Mouse (Mus musculus) forebrain, embryonic 14.5 days (tissue): ENCODE results near the gene Sgms1. TPM values are rescaled to one million over a fixed set of nuclear protein-coding genes. Genes with fewer than 3 reads are reported as not detected.

ENCODE experiments used
- ATAC-seq: fragments of 200-750 bp; cut with Nextera tagmentation; 2 replicates; pipeline ENCODE4 v1.8.0; 2017; ENCODE audit warnings: mild to moderate bottlenecking, moderate library complexity
- DNase-seq: peaks from one replicate; pipeline ENCODE4 v3.0.0-alpha.2; 2015; ENCODE audit warnings: low spot score
- H3K27ac ChIP-seq: fragments of 300-500 bp; sonication (generic); 2 replicates; pipeline ENCODE4 v1.5.1; 2014; ENCODE audit warnings: low read depth, mild to moderate bottlenecking, control low read depth, low read length, moderate library complexity
- H3K27me3 ChIP-seq: fragments of 300-500 bp; sonication (generic); replicated peaks from 2 replicates; pipeline ENCODE4 v1.6.1; 2014; ENCODE audit warnings: low read length, control low read depth, mixed read lengths; ENCODE audit not compliant: control insufficient read depth, insufficient read depth
- H3K36me3 ChIP-seq: fragments of 300-500 bp; sonication (generic); 2 replicates; pipeline ENCODE4 v1.6.1; 2014; ENCODE audit warnings: low read length, control low read depth; ENCODE audit not compliant: control insufficient read depth, insufficient read depth
- H3K4me1 ChIP-seq: fragments of 300-500 bp; sonication (generic); 2 replicates; pipeline ENCODE4 v1.6.1; 2014; ENCODE audit warnings: antibody characterized with exemption, low read length, control low read depth; ENCODE audit not compliant: control insufficient read depth, insufficient read depth
- H3K4me2 ChIP-seq: fragments of 300-500 bp; sonication (generic); 2 replicates; pipeline ENCODE4 v1.6.1; 2014; ENCODE audit warnings: mild to moderate bottlenecking, control low read depth, low read length
- H3K4me3 ChIP-seq: fragments of 300-500 bp; sonication (generic); 2 replicates; pipeline ENCODE4 v1.5.1; 2014; ENCODE audit warnings: low read depth, low read length, control low read depth
- H3K9ac ChIP-seq: fragments of 300-500 bp; sonication (generic); 2 replicates; pipeline ENCODE4 v1.6.1; 2014; ENCODE audit warnings: mild to moderate bottlenecking, low read length, control low read depth, moderate library complexity
- H3K9me3 ChIP-seq: fragments of 300-500 bp; sonication (generic); replicated peaks from 2 replicates; pipeline ENCODE4 v1.6.1; 2016; ENCODE audit warnings: low read length, control low read depth, mixed read lengths; ENCODE audit not compliant: control insufficient read depth
- WGBS: fragments of 180-500 bp; shearing (Covaris S2); extraction: QIAGEN DNeasy Blood & Tissue Kit; methylation state at CpG from one replicate; pipeline ENCODE4 v1.1.7; 2014; 5-methylcytosine and 5-hydroxymethylcytosine counted together
- polyA plus RNA-seq: library from polyadenylated mRNA; unstranded; fragments of >200 nt; fragmentation: Nextera tagmentation; extraction: Ambion mirVana; gene quantifications from 2 replicates; pipeline ENCODE4 v1.2.1, GENCODE M21; 2014

Sgms1 gene
- polyA plus RNA-seq, 1 experiment from 2014 or later: 5.9 TPM

DNA sequence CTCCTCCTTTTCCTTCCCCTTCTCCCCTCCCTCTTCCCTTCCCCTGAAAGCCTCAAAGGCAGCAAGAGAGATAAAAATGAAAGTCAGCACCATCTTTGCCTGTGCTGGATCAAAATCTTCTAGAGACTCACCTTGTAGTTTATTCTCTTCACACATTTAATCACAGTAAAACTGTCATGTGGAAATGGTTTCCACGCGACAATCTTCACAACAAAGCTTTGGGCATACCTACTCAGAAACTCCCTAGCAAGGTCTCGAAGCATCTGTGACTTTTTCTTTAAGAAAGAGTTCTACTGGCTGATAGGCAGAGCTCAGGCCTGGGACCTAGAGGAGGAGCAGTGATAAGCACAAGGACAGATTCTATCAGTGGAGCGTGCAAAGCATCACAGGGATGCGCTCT is 131.4 kb downstream of the Sgms1 start:
- WGBS: 80% methylated on average over 5 of the region's 5 CpGs
- no peak for ATAC-seq
- H3K36me3 ChIP-seq: no peaks in the 10 kb centered on the region

DNA sequence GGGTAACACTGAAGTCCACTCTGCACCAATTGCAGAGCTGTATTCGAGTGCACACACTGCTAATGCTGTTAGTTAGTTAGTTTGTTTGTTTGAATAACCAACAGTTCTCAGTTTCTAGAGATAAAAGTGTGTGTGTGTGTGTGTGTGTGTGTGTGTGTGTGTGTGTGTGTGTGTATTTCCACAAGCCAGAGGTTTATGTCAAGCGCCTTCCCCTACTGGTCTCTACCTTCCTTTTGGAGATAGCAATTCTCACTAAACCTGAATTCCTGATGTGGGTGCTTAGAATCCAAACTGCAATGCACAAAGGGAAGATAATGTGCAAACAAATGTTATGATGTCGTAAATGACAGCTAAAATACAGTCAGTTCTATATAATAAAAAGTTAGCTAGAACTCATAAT is 131.9 kb downstream of the Sgms1 start:
- DNase-seq (no peak), ATAC-seq (no peak)
- Histone ChIP-seq H3K9ac (no peak overlapping the region), H3K4me2 (no peak overlapping the region), H3K4me1 (peaks cover 6% of the 10 kb centered on the region; the same call in 1 of the 2 replicates), H3K4me3 (no peak overlapping the region), H3K27ac (no peak overlapping the region), H3K27me3 (no peaks in the 10 kb centered on the region), H3K36me3 (no peaks in the 10 kb centered on the region), H3K9me3 (no peaks in the 10 kb centered on the region)
- 95% methylated on average over 3 of the region's 3 CpGs for WGBS

More for the DNA sequence above, 131.4 kb downstream of the Sgms1 start:
- Histone ChIP-seq H3K9ac (no peak overlapping the region), H3K4me2 (no peak overlapping the region), H3K4me1 (peaks cover 6% of the 10 kb centered on the region; the same call in 1 of the 2 replicates), H3K27ac (no peak overlapping the region), H3K27me3 (no peaks in the 10 kb centered on the region), H3K9me3 (no peaks in the 10 kb centered on the region), H3K4me3 (no peak overlapping the region)
- no peak for DNase-seq

DNA sequence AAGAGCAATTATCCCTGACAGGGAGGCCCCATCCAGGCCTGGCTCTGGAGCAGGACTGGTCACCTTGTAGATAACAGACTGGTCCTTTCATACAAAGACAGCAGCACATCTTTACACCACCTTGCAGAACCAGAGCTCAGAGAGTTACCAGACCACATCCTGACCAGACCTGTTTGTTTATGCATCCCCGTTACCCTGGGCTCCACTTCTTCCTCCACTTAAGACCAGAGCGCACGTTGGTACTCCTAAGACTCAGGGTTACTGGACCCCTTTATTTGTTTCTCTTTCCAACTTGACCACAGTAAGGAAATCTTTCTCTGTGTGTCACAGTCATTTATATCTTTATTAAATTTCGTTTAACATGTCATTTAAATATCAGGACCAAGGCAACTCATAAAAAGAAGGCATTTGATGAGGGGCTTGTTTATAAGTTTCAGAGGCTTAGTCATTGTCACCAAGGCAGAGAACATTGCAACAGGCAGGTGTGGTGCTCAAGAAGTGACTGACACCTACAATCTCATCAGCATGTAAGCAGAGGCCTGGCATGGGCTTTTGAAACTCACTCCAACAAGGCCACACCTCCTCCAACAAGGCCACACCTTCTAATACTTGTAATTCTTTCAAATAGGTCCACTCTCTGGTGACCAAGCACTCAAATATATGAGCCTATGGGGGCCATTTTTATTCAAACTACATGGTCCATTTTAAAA is 132.7 kb downstream of the Sgms1 start:
- ATAC-seq (no peak), DNase-seq (no peak)
- Histone ChIP-seq H3K27me3 (no peaks in the 10 kb centered on the region), H3K9ac (no peak overlapping the region), H3K36me3 (no peaks in the 10 kb centered on the region), H3K4me3 (no peak overlapping the region), H3K27ac (no peak overlapping the region), H3K4me1 (peaks cover 6% of the 10 kb centered on the region; the same call in 1 of the 2 replicates), H3K9me3 (no peaks in the 10 kb centered on the region), H3K4me2 (no peak overlapping the region)
- 82% methylated on average over 4 of the region's 4 CpGs for WGBS

DNA sequence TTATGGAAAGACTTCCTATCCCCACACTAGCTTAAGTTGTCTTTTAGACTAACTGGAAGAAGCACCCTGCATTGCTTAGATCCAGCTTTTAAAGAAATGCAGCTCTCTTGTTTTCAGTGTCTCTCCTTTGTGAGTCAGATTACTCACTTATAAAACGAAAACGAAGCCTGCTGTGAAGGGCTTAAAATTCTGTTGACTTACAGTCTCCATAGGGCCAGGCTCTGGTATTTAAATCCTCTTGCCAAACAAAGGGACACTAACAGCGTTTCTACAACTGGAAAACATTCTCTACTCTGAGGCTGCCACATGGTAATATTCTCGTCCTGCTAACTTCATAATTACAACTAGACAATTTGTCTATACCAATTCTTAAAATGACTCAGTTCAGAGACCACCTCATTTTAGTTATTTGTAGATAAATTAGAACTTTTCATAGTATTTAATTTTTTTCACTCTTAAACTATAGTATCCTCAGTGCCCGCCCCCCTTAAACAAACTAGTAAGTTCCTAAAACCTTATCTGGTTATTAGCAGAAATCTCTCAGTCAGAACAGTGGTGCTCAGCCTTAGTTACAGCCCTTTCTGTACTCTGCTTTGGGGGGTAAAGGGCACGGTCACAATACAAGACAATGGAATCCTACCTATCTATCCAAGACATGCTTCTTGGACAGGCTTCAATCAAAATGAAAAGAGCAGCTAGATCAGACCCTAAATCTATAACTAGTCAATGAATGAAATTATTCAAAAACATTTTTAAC is 133.9 kb downstream of the Sgms1 start:
- Histone ChIP-seq H3K9ac (no peak overlapping the region), H3K4me2 (no peak overlapping the region), H3K27me3 (no peaks in the 10 kb centered on the region), H3K4me3 (no peak overlapping the region), H3K36me3 (no peaks in the 10 kb centered on the region), H3K27ac (no peak overlapping the region), H3K9me3 (no peaks in the 10 kb centered on the region), H3K4me1 (peaks cover 6% of the 10 kb centered on the region; the same call in 1 of the 2 replicates)
- DNase-seq (no peak), ATAC-seq (no peak)
- WGBS: 31% methylated on average over 6 of the region's 6 CpGs

DNA sequence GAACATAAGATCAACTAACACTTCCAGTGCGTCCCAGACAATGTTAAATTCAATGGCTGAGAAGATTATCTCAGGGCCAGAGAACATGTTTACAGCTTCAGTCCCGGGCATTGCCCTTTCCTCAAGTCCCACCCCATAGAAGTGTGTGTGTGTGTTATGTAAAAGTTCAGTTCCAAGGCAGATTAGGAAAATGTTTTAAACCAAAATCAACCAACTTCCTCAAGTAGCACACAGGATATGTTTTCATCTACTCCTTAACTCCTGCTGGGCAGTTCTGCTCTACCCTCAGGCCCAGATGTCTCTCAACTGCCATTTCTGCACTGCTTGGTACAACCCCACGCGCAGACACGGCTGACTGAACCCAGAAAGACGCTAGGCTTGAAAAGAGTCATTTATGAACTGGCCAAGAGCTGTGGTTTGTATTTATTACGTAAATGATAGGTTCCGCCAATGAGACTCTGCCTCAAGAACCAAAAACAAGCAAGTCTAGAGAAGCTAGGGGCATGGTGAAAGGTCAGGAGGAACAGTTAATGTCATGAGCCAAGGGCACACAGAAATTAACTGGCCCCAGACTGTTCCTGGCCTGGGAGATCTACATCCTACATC is 134.7 kb downstream of the Sgms1 start:
- Histone ChIP-seq H3K4me2 (no peak overlapping the region), H3K4me1 (peaks cover 6% of the 10 kb centered on the region; the same call in 1 of the 2 replicates), H3K36me3 (no peaks in the 10 kb centered on the region), H3K4me3 (no peak overlapping the region), H3K27me3 (no peaks in the 10 kb centered on the region), H3K9me3 (no peaks in the 10 kb centered on the region), H3K9ac (no peak overlapping the region), H3K27ac (no peak overlapping the region; the same call in 1 of the 2 replicates)
- ATAC-seq (no peak), DNase-seq (no peak)
- WGBS: 41% methylated on average over 8 of the region's 8 CpGs

DNA sequence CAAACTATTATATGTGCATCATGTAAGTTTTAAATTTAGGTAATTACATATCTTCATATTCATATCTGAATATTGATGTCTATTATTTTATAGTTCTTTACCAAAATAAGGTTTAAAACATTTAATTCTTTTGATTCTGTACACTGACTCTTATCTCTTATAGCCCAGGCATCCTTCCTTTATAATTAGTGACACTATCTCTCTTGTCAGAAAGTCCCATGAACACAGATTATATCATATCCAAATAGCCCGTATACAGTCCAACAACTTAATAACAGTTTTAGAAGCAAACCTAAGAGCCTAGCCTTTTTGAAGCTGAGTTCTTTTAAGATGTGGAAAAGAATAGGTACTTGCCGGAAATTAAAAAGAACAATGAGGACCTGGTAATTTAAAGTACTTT is 135.3 kb downstream of the Sgms1 start:
- Histone ChIP-seq H3K4me1 (peaks cover 6% of the 10 kb centered on the region; the same call in 1 of the 2 replicates), H3K27ac (no peak overlapping the region), H3K9ac (no peak overlapping the region), H3K4me2 (no peak overlapping the region), H3K36me3 (no peaks in the 10 kb centered on the region), H3K27me3 (no peaks in the 10 kb centered on the region), H3K9me3 (no peaks in the 10 kb centered on the region), H3K4me3 (no peak overlapping the region)
- DNase-seq (no peak), ATAC-seq (no peak)
- 68% methylated on average over 2 of the region's 2 CpGs for WGBS

DNA sequence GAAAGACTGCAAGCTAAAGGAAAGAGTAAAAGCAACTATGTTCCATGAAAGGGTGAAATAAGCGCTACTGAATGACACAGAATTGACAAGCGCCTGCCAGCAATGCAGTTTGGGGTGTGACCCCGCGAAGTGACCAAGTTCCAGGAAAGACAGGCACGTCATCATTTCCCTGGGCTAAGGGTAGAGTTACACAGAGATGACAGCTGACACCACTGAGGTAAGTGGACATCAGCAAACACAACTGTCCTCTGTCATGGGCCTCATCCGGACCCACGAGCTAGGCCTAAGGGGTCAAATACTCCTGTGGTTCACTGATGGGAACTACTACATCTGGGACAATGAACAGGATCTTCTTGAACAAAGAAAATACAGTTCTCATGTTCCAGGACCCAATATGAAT is 136.5 kb downstream of the Sgms1 start:
- Histone ChIP-seq H3K27me3 (no peaks in the 10 kb centered on the region), H3K9me3 (no peaks in the 10 kb centered on the region), H3K4me2 (no peak overlapping the region), H3K4me3 (no peak overlapping the region), H3K36me3 (no peaks in the 10 kb centered on the region), H3K4me1 (peaks cover 6% of the 10 kb centered on the region; the same call in 1 of the 2 replicates), H3K27ac (no peak overlapping the region), H3K9ac (no peak overlapping the region)
- ATAC-seq (no peak), DNase-seq (no peak)
- WGBS: 86% methylated on average over 7 of the region's 7 CpGs

DNA sequence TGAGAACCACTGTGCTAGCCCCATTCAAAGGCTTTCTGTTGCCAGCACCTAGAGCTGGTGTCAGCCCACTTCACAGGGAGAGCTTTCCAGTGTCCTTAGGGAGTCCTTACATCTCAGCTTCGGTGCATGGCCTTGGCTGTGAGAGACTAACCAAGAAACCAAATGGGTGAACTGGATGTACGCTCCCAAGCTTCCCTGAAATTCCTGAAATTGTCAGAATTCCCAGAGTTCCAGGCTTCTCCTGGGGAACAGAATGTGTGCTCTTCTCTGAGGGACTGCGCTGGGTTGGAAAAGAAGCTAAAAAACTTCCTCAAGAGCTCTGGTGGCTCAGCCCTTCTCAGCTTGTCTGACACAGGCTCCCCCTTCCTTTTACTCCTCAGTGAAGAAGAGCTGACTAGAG is 137.1 kb downstream of the Sgms1 start:
- H3K27me3 ChIP-seq: no peaks in the 10 kb centered on the region
- peaks cover 6% of the 10 kb centered on the region; the same call in 1 of the 2 replicates for H3K4me1 ChIP-seq
- H3K4me2 ChIP-seq: no peak overlapping the region
- H3K36me3 ChIP-seq: no peaks in the 10 kb centered on the region
- no peak overlapping the region for H3K4me3 ChIP-seq
- no peaks in the 10 kb centered on the region for H3K9me3 ChIP-seq
- no peak overlapping the region for H3K9ac ChIP-seq
- H3K27ac ChIP-seq: no peak overlapping the region
- DNase-seq (no peak), ATAC-seq (no peak)
- WGBS: 81% methylated on average over 3 of the region's 3 CpGs
